Mouse (Mus musculus): ENCODE data around the gene Grem2.

DNA sequence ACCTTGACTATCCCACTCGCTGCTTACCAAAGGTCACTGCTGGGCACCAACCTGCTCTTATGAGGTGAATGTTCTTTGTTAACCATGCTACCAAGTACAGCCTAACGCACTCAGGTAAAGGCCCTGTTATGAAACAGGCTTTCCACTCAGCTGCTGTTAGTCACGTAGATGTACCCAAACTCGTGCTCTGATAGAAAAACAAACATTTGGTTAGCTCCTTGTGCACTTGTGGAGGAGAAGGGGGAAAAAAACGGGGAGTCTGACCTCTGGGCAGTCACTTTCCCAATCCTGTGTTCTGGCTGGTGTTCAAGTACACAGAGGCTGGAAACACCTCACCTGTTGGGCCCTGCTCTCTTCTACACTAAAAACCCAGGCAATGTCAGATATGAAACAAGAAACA lies 14.0 kb downstream of the Grem2 start:
- TF ChIP-seq CTCF (IDR thresholded peaks at IDR 0.05; ENCODE audit: extremely low read depth, insufficient read depth, low read length), result no peak
- no peak for TF ChIP-seq POLR2A (IDR thresholded peaks at IDR 0.05; ENCODE audit: extremely low read depth, insufficient read depth, low read length)
